Mouse (Mus musculus): ENCODE measurements around the gene Dolpp1.

Dolpp1 gene

GRCm38 (mm10) chr2:30379307-30379706, 12.7 kb upstream of the Dolpp1 start:
- no peak for DNase-seq

GRCm38 (mm10) chr2:30380564-30381376, 11.3 kb upstream of the Dolpp1 start:
- no peak for DNase-seq

- DNase-seq = no peak
These were observed 10.7 kb upstream of the Dolpp1 start for GRCm38 (mm10) chr2:30381377-30381725.

GRCm38 (mm10) chr2:30384814-30385213, 7.2 kb upstream of the Dolpp1 start:
- DNase-seq = no peak

DNA sequence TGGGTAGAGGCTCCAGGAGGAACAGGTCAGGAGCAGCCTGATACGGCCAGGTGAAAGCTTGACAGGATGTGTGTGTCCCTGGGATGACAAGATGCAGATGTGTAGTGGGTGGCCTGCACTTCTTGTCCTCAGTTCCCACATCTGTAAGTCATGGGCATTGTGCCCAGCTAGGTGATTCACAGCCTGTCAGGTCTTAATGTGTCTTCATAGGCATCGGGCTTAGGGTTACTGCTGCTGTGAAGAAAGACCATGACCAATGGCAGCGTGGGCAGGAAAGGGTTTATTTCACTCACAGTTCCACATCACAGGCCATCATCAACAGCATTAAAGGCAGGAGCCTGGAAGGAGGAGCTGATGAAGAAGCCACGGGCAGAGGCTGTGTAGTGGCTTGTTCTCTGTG, 6.5 kb upstream of the Dolpp1 start:
- no peak for DNase-seq

- DNase-seq = no peak
These were observed 5.1 kb upstream of the Dolpp1 start for GRCm38 (mm10) chr2:30386913-30387312.

GRCm38 (mm10) chr2:30389000-30389399, 3.1 kb upstream of the Dolpp1 start:
- no peak for DNase-seq

GRCm38 (mm10) chr2:30392577-30393369, 719 bp downstream of the Dolpp1 start:
- DNase-seq = peak; percentile 94

- no peak for DNase-seq
These were observed 1.3 kb downstream of the Dolpp1 start for GRCm38 (mm10) chr2:30393370-30393656.

- DNase-seq = no peak
These were observed 3.7 kb downstream of the Dolpp1 start for GRCm38 (mm10) chr2:30395757-30396156.

DNA sequence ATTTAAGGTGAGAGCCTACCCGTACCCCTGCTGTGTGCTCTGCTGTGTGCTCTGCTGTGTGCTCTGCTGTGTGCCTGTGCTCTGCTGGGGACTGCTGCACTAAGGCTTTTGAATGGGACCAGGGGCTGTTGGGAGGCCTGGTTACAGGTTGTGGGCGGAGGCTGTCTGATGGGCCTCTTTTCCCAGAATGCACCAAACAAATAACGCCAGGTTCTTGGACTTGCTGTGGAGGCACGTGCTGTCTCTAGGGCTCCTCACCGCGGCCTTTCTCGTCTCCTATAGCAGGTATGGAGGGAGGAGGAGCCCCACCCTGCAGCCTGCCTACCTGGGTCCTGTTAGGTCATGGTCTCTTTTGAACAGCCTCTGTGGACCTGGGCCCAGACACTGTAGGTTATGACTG, 4.2 kb downstream of the Dolpp1 start:
- DNase-seq = no peak

- DNase-seq = no peak
These were observed 6.0 kb downstream of the Dolpp1 start for GRCm38 (mm10) chr2:30397986-30398512.

DNA sequence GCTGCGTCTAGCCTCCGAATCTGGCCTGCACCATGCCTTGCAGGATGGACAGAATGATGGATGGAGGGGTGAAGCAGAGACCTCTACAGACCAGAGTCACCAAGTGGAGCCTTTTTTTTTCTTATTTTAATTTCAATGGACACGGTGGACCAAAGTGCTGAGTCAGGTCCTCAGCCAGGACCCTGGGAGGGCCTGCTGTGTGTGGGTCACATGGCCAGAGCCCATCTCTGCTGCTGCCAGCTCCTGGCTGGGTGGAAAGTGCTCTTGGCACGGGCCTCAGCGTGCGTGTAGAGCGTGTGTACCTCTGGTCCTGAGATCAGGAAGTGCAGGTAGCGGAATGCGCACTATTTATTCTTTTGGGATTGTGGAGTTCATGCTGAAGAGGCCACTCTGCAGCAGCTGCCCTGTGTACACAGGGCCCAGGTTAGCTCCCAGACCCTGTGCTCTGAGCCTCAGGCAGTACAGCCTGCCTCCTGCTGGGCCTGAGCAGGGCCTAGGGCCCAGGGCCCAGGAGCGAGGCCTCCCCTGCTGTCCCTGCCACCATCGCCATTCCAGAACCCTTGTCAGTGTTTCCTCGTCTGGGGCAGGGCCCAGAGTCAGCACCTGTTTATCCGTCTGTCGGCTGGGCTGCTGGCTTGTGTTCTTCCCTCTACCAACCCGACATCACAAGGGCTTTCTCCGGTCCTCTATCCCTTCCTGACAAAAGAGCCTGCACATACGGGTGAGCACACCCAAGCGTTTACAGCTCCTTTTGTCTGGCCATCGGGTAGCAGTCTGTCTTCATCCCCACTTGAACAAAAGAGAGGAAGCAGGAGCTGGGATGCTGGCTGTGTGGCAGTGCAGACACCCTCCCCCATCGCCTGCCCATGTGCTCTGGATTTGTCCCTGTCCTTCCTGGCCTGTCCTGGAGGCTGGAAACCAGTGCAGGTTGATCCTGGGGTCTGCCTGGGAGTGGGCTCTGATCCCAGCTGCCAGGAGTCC, 7.4 kb downstream of the Dolpp1 start:
- DNase-seq = peak; percentile 55

GRCm38 (mm10) chr2:30401581-30401980, 9.5 kb downstream of the Dolpp1 start:
- no peak for DNase-seq

DNA sequence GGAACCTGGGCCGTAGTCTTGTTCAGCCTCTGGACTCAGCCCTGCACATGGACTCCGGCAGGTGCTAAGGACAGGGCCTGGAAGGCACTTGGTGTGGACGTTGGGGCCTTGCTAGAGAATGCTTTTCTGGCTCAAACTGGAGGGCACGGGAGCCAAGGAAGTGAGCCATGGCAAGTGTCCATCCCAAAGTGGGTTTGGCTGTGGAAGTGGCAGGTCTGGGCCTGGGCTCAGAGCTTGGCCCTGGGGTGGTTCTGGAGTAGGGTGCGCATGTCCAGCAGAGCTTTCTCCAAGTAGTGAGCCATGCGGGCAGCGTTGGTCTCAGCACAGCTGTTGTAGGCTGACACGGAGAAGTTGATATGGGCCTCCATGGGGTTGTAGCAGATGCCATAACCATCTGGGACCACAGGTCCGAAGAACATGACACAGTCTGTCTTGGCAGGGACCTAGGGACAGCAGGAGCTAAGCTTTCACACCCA, 10.3 kb downstream of the Dolpp1 start:
- DNase-seq = no peak

GRCm38 (mm10) chr2:30402843-30403242, 10.8 kb downstream of the Dolpp1 start:
- DNase-seq = no peak

DNA sequence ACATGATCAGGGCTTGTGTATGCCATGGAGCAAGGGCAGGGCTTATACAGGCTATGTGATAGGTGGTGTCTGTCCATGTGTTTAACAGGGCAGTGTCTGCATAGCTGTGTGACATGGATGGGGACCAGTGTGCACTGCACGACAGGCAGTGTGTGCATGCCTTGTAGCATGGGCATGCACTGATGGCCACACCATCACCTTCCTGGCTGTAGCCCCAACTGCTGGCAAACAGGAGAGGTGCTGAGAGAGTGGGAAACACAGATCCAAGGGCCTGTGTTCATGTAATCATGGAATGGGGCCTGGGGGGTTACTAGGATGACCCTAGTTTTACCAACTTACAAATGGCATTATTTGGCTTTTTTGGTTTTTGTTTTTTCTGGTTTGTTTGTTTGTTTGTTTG, 11.8 kb downstream of the Dolpp1 start:
- DNase-seq = no peak

GRCm38 (mm10) chr2:30407221-30407620, 15.2 kb downstream of the Dolpp1 start:
- no peak for DNase-seq

DNA sequence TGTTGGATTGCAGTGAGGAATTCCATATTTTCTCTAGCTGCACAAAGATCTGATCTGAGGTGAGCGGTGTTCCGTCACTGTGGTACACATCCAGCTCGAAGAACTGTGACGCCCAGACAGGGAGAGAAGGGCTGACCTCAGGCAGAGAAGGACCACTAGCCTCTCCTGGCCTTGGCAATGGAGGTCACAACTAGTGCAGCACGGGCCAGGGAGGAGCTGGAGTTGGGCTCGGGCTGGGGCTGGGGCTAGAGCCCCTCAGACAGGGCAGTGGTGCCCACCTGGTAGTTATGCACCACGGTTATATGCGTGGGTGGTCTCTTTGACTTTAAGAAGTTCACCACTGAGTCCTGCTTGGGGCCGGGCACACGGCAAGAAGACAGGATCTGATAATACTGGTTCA, 15.7 kb downstream of the Dolpp1 start:
- DNase-seq = no peak

DNA sequence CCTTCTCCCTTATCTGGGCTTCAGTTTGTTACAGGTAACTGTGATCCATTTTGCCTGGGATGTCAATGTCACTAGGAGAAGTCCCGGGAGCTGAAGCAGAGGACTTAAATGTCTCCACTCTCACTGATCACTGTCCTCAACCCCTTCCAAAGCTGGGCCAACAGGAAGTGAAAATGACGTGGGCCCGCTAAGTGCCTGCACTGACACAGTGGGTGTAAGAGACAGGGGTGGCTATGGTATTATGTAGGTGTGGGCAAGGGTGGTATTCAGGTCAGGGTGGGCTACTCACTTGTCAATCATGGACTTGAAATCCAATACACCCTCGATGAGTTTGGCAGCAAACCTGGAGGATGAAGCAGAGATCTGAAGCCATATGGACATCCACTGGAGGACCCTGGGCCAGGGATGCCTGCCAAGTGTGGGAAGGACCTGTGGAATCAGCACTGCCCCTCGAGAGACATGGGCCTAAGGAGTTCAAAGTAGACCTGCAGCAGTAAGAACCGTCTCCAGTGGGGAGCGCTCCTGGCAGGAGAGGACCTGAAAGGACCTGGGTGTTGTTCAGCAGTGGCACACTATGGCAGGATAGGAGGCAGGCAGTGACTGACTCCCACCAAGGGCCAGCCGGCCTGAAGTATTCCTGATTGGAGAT, 16.5 kb downstream of the Dolpp1 start:
- DNase-seq = no peak

- DNase-seq = no peak
These were observed 17.6 kb downstream of the Dolpp1 start for GRCm38 (mm10) chr2:30409454-30410176.
